In genomic region chr4:138752603-138753002, GRCm38 (mm10) we compare ENCODE assay signal across 21 mouse cellular contexts. TPM values are rescaled to one million over a fixed set of nuclear protein-coding genes. Genes with fewer than 3 reads are reported as not detected.
DNase-seq lines count a peak whose midpoint lies in the region; ATAC-seq and TF ChIP-seq lines count a peak whose summit lies in the region.
"Had no signal": no experiment of that assay in that cellular context is flagged by ENCODE, and none has a peak within 500 bp of the region (broad histone marks: within the 10 kb centered on the region; RNA-seq: fewer than 3 reads in every experiment).

No protein-coding gene starts in this region.

- no peaks in the 10 kb centered on the region for H3K36me3 ChIP-seq in intestine, postnatal 0 days (ENCODE audit: control insufficient read depth, insufficient read depth)
- H3K36me3 ChIP-seq in intestine, embryonic 15.5 days = no peaks in the 10 kb centered on the region
- no peaks in the 10 kb centered on the region for H3K36me3 ChIP-seq in lung, embryonic 14.5 days (ENCODE audit: insufficient read depth)
- H3K36me3 ChIP-seq: embryonic facial prominence, embryonic 12.5 days; heart, embryonic 15.5 days had no signal

- H3K27me3 ChIP-seq in intestine, postnatal 0 days (replicated peaks; ENCODE audit: control insufficient read depth, insufficient read depth, low read length) = no peaks in the 10 kb centered on the region
- H3K27me3 ChIP-seq in intestine, embryonic 15.5 days (replicated peaks) = no peaks in the 10 kb centered on the region
- H3K27me3 ChIP-seq in lung, embryonic 14.5 days (ENCODE audit: insufficient read depth, low read length) = no peaks in the 10 kb centered on the region
- H3K27me3 ChIP-seq: embryonic facial prominence, embryonic 12.5 days had no signal

- no peak overlapping the region for H3K4me3 ChIP-seq in intestine, postnatal 0 days (ENCODE audit: low read depth, low read length)
- no peak overlapping the region for H3K4me3 ChIP-seq in intestine, embryonic 15.5 days (replicated peaks)
- H3K4me3 ChIP-seq in lung, embryonic 14.5 days (ENCODE audit: low read depth, low read length) = no peak overlapping the region
- H3K4me3 ChIP-seq in embryonic fibroblast, embryonic 13.5 days (ENCODE audit: insufficient read depth, low read length) = no peak overlapping the region
- H3K4me3 ChIP-seq: embryonic facial prominence, embryonic 12.5 days; forebrain, embryonic 13.5 days; heart, embryonic 15.5 days had no signal

- DNase-seq in lung, embryonic 14.5 days = no peak
- no peak for DNase-seq in lung, postnatal 36 days
- DNase-seq in ES-CJ7 (ENCODE audit: low read depth, low spot score) = peak; percentile 58
- DNase-seq in ovary, adult 18-20 months (ENCODE audit: low spot score) = no peak
- DNase-seq in frontal cortex, postnatal 36 days (ENCODE audit: low spot score in 2 of 2) = no peak
- DNase-seq: adrenal gland, postnatal 10 days; cerebellum, adult 11-12 months; cerebellum, adult 9-10 months; cerebellum, postnatal 25 days; heart, adult 18-20 months; heart, postnatal 14 days; kidney, adult 2 months had no signal

- 94% methylated on average over 6 of the region's 6 CpGs for whole genome bisulfite sequencing in intestine, postnatal 0 days
- WGBS in intestine, embryonic 15.5 days = 95% methylated on average over 6 of the region's 6 CpGs
- 94% methylated on average over 6 of the region's 6 CpGs for WGBS in lung, embryonic 14.5 days

- 0 out of 2 replicates have a peak, but pooled peaks cover 3% of the 10 kb centered on the region for H3K4me1 ChIP-seq in intestine, postnatal 0 days (replicated peaks; ENCODE audit: control insufficient read depth, insufficient read depth, low read length)
- 0 out of 2 replicates have a peak, but pooled peaks cover 13% of the 10 kb centered on the region for H3K4me1 ChIP-seq in intestine, embryonic 15.5 days (replicated peaks)
- no peaks in the 10 kb centered on the region for H3K4me1 ChIP-seq in lung, embryonic 14.5 days (ENCODE audit: insufficient read depth)
- H3K4me1 ChIP-seq in embryonic fibroblast, embryonic 13.5 days (ENCODE audit: control insufficient read depth, insufficient read depth, low read length) = no peaks in the 10 kb centered on the region
- H3K4me1 ChIP-seq: embryonic facial prominence, embryonic 12.5 days; heart, embryonic 15.5 days had no signal

- no peak overlapping the region for H3K9ac ChIP-seq in intestine, postnatal 0 days (ENCODE audit: low read depth, low read length)
- no peak overlapping the region for H3K9ac ChIP-seq in intestine, embryonic 15.5 days
- H3K9ac ChIP-seq in lung, embryonic 14.5 days = no peak overlapping the region
- H3K9ac ChIP-seq: embryonic facial prominence, embryonic 12.5 days; forebrain, embryonic 13.5 days; heart, embryonic 15.5 days; hindbrain, embryonic 14.5 days had no signal

- no peak overlapping the region for H3K27ac ChIP-seq in intestine, postnatal 0 days (ENCODE audit: low read depth, low read length)
- H3K27ac ChIP-seq in intestine, embryonic 15.5 days = no peak overlapping the region
- no peak overlapping the region for H3K27ac ChIP-seq in lung, embryonic 14.5 days (ENCODE audit: low read depth)
- H3K27ac ChIP-seq in embryonic fibroblast, embryonic 13.5 days (ENCODE audit: insufficient read depth, low read length) = no peak overlapping the region
- H3K27ac ChIP-seq: embryonic facial prominence, embryonic 12.5 days; forebrain, embryonic 13.5 days; heart, embryonic 15.5 days; hindbrain, embryonic 14.5 days had no signal

- no peak for TF ChIP-seq POLR2A in embryonic fibroblast, embryonic 13.5 days (IDR thresholded peaks at IDR 0.05; ENCODE audit: low read depth, low read length)

- no peak overlapping the region for H3K4me2 ChIP-seq in intestine, postnatal 0 days (replicated peaks; ENCODE audit: low read depth)
- H3K4me2 ChIP-seq in intestine, embryonic 15.5 days (replicated peaks) = no peak overlapping the region
- no peak overlapping the region for H3K4me2 ChIP-seq in lung, embryonic 14.5 days
- H3K4me2 ChIP-seq: embryonic facial prominence, embryonic 12.5 days; forebrain, embryonic 13.5 days; heart, embryonic 11.5 days; heart, embryonic 15.5 days; hindbrain, embryonic 14.5 days had no signal

- no peak for ATAC-seq in intestine, postnatal 0 days
- ATAC-seq in intestine, embryonic 15.5 days = no peak
- no peak for ATAC-seq in lung, embryonic 14.5 days (ENCODE audit: insufficient read depth)
- ATAC-seq: forebrain, embryonic 13.5 days; inflammation-experienced regulatory T-cells, adult 6 months had no signal

- H3K9me3 ChIP-seq in intestine, postnatal 0 days (ENCODE audit: control insufficient read depth) = no peaks in the 10 kb centered on the region
- no peaks in the 10 kb centered on the region for H3K9me3 ChIP-seq in intestine, embryonic 15.5 days
- H3K9me3 ChIP-seq in lung, embryonic 14.5 days (ENCODE audit: low read depth, low read length) = no peaks in the 10 kb centered on the region
- H3K9me3 ChIP-seq: embryonic facial prominence, embryonic 12.5 days; forebrain, embryonic 13.5 days; heart, embryonic 15.5 days had no signal

- TF ChIP-seq CTCF in intestine, postnatal 0 days (IDR thresholded peaks at IDR 0.05; ENCODE audit: low read depth) = 0 out of 2 replicates have a peak, but pooled peaks have one; percentile 5
- peak; percentile 29; the same call in 1 of the 2 replicates for TF ChIP-seq CTCF in lung, embryonic 14.5 days (IDR thresholded peaks at IDR 0.05; ENCODE audit: low read depth)
- TF ChIP-seq CTCF in embryonic fibroblast, embryonic 13.5 days (IDR thresholded peaks at IDR 0.05; ENCODE audit: borderline replicate concordance, insufficient read depth, low read length) = peak; percentile 3; the same call in 1 of the 2 replicates

RNA-seq across cellular contexts. Expression of gene Pla2g2f, which starts 4.8 kb away (rescaled TPM):
- polyA plus RNA-seq in intestine, postnatal 0 days (2015; fragmentation: Nextera tagmentation; extraction: Ambion mirVana) = 0.46 and 0.64 TPM in 2 replicates
- 1.5 and 2.6 TPM in 2 replicates for polyA plus RNA-seq in intestine, embryonic 15.5 days (2015; fragmentation: Nextera tagmentation; extraction: Ambion mirVana)
- polyA plus RNA-seq in lung, embryonic 14.5 days (2014; fragmentation: Nextera tagmentation; extraction: Ambion mirVana) = not detected in 2 replicates
- not detected in 2 replicates for polyA plus RNA-seq in embryonic fibroblast, embryonic 13.5 days (2011; ENCODE audit: insufficient read length, low read depth, missing spikeins)
- polyA plus RNA-seq: embryonic facial prominence, embryonic 12.5 days; forebrain, embryonic 13.5 days; heart, embryonic 11.5 days; hindbrain, embryonic 14.5 days; inflammation-experienced regulatory T-cells, adult 6 months; kidney, adult 2 months had no signal

RNA-seq across cellular contexts. Expression of gene Ubxn10, which starts 15.6 kb away (rescaled TPM):
- 0.51 and 0.83 TPM in 2 replicates for polyA plus RNA-seq in intestine, postnatal 0 days (2015; fragmentation: Nextera tagmentation; extraction: Ambion mirVana)
- polyA plus RNA-seq in intestine, embryonic 15.5 days (2015; fragmentation: Nextera tagmentation; extraction: Ambion mirVana) = 1.3 and 1.7 TPM in 2 replicates
- polyA plus RNA-seq in lung, embryonic 14.5 days (2014; fragmentation: Nextera tagmentation; extraction: Ambion mirVana) = 1.5 and 1.7 TPM in 2 replicates
- polyA plus RNA-seq in embryonic fibroblast, embryonic 13.5 days (2011; ENCODE audit: insufficient read length, low read depth, missing spikeins) = not detected in 2 replicates
- polyA plus RNA-seq: inflammation-experienced regulatory T-cells, adult 6 months had no signal

RNA-seq across cellular contexts. Expression of gene Pla2g2d, which starts 22.9 kb away (rescaled TPM):
- polyA plus RNA-seq in intestine, postnatal 0 days (2015; fragmentation: Nextera tagmentation; extraction: Ambion mirVana) = 1.5 and 2.3 TPM in 2 replicates
- 0.92 and 0.99 TPM in 2 replicates for polyA plus RNA-seq in intestine, embryonic 15.5 days (2015; fragmentation: Nextera tagmentation; extraction: Ambion mirVana)
- polyA plus RNA-seq in lung, embryonic 14.5 days (2014; fragmentation: Nextera tagmentation; extraction: Ambion mirVana) = 0.18 TPM in 1 of 2 replicates, not detected in the other
- polyA plus RNA-seq in embryonic fibroblast, embryonic 13.5 days (2011; ENCODE audit: insufficient read length, low read depth, missing spikeins) = not detected in 2 replicates
- polyA plus RNA-seq: heart, embryonic 11.5 days; heart, embryonic 15.5 days had no signal

RNA-seq across cellular contexts. Expression of gene Pla2g2c, which starts 28.0 kb away (rescaled TPM):
- 0.09 and 0.21 TPM in 2 replicates for polyA plus RNA-seq in intestine, postnatal 0 days (2015; fragmentation: Nextera tagmentation; extraction: Ambion mirVana)
- polyA plus RNA-seq in intestine, embryonic 15.5 days (2015; fragmentation: Nextera tagmentation; extraction: Ambion mirVana) = 0.23 and 0.25 TPM in 2 replicates
- polyA plus RNA-seq in lung, embryonic 14.5 days (2014; fragmentation: Nextera tagmentation; extraction: Ambion mirVana) = 0.15 and 0.25 TPM in 2 replicates
- not detected in 2 replicates for polyA plus RNA-seq in embryonic fibroblast, embryonic 13.5 days (2011; ENCODE audit: insufficient read length, low read depth, missing spikeins)
- polyA plus RNA-seq: inflammation-experienced regulatory T-cells, adult 6 months had no signal
